Mouse (Mus musculus) adrenal gland, adult 10 weeks (tissue): Measurements from ENCODE around the gene Fam122a. TPM values are rescaled to one million over a fixed set of nuclear protein-coding genes. Genes with fewer than 3 reads are reported as not detected.

Source experiments
- polyA plus RNA-seq: library from polyadenylated mRNA; stranded (reverse); fragments of 350-450 nt; fragmentation: Illumina TruSeq; extraction: RNeasy Lipid Tissue Mini Kit (QIAGEN cat#74804); gene quantifications from one replicate; pipeline ENCODE4 v1.2.3, GENCODE M21; 2014; ENCODE audit warnings: low read depth, low replicate concordance

Fam122a gene
- polyA plus RNA-seq: 5.0 TPM

GRCm38 (mm10) chr19:24476929-24477882, at the start of gene Fam122a:
Gene Fam122a, minus strand, starts transcription at chr19:24477356.

Other genes starting within 250 kb of the Fam122a start
- 0.87 TPM for gene Fxn, start 196.8 kb downstream of the Fam122a start, polyA plus RNA-seq
- 14.1 TPM for gene Pip5k1b, start 78.5 kb upstream of the Fam122a start, polyA plus RNA-seq
- 0.17 TPM for gene Tmem252, start 196.7 kb upstream of the Fam122a start, polyA plus RNA-seq